Mouse (Mus musculus): ENCODE measurements around the gene Inpp5d. TPM values are rescaled to one million over a fixed set of nuclear protein-coding genes. Genes with fewer than 3 reads are reported as not detected.

Inpp5d gene
- total RNA-seq, 2 experiments from 2014 or later, result 16.9 to 22.2 TPM

GRCm38 (mm10) chr1:87704230-87704629 lies 84.1 kb downstream of the Inpp5d start:
- DNase-seq, result no peak

DNA sequence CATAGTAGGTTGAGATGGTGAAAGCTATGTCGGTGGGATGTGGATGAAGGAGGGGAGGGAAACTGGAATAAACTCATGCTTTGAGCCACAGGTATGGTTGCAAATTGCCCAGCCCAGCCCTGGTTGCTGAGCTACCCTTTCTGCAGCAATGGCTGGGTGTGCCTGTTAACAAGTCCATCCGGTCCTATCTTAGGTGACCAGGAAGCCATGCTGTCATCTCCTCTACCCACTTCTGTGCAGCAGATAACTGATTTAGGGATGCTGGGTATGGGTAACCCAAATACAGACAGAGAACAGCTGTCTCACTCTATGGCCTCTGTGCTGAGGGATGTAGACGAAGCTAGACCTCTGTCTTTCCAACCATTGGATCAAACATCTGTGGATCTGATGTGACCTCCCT lies 86.2 kb downstream of the Inpp5d start:
- no peak for DNase-seq

DNA sequence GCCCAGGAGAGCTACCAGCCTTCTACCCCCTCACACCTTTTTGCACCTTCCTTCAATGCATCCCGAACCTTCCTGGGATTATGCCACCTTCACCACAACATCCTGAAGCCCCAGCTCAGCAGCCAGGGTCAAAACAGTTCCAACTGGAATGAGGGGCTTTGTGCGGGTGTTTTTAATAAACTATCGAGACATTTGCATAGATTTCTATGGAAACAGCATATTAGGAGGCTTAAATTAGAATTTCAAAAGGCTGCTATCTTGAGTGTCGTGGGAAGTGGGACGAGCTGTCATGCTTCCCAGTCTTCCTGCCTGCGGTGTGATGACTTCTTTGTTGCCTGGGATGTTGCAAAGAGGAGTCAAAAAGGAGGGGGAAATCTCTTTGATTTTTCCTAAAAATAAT lies 88.9 kb downstream of the Inpp5d start:
- no peak for DNase-seq

GRCm38 (mm10) chr1:87709661-87710270 lies 89.7 kb downstream of the Inpp5d start:
- no peak for DNase-seq

DNA sequence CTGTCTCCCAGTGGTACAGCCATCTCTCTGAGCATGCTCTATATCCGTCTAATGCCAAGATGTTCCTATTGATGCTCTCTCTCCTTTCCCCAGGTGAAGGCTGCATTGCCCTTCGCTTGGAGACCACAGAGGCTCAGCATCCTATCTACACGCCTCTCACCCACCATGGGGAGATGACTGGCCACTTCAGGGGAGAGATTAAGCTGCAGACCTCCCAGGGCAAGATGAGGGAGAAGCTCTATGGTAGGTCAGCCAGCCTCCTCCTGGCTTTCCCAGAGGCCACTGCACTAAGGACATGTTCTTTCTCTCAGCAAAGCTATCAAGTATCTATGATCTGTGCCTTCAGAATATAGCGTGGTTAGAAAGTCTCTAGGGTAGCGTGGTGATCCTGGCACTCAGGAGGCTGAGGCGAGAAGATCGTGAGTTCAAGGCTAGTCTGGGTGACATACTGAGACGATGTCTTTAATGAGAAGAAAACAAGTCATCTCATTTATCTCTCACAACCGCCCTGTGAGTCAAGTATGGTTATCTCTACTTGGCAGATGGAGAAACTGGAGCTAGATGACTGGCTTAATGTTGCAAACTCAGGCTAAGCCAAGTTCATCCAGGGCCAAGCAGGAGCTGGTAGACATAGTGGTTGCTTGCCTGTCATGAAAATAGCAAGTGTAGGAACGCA lies 92.0 kb downstream of the Inpp5d start:
- DNase-seq, result no peak

DNA sequence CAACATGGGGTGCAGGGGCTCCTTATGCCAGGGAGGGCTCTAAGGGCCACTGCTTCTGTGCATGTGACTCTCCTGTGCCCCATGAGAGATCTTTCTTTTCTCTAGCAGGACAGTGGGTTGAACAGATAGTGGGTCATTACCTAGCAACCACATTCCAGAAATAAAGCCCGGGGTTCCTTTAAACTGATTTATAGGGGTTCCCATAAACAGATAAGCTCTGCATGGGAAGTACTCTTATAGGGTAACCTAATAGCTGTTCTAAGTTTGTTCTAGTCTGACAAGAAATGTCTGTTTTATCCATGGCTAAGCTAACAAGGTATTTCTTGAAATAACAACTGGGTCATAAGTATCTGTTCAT lies 92.5 kb downstream of the Inpp5d start:
- no peak for DNase-seq

DNA sequence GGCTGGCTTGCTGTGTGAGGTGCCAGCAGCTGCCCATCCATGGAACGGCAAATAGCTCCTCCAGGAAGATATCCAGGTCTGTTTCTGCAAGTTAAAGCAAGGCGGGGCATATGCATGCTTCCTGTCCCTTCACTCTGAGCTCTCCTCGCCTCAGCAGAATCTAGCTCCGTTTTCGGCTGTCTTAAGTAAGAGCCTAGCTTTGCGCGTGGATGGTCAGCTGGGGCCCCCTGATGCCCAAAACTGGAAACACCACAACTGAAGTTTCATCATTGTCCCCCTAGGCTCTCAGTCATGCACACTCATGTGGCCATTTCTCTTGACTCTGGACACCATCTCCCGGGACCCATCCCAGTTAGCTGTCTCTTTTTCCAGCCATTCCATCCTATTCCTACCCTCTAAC lies 101.3 kb downstream of the Inpp5d start:
- DNase-seq, result peak; percentile 51 to 56

GRCm38 (mm10) chr1:87722081-87722480 lies 102.0 kb downstream of the Inpp5d start:
- DNase-seq, result no peak

DNA sequence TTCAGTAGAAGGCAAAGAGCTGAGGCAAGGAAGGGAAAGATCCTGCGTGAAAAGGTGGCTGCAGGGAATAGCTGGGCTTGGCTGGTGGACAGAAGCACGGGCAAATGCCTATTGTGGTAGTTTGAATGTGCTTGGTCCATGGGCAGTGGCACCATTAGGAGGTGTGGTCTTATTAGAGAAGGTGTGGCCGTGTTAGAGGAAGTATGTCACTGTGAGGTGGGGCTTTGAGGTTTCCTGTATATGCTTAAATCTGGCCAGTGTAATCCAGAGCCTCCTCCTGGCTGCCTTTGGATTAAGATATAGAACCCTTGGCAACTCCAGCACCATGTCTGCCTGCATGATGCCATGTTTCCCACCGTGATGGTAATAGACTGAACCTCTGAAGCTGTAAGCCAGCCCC lies 103.2 kb downstream of the Inpp5d start:
- DNase-seq, result no peak

- no peak for DNase-seq
Observed at GRCm38 (mm10) chr1:87729070-87729469, 109.0 kb downstream of the Inpp5d start.

- DNase-seq, result no peak
Observed at GRCm38 (mm10) chr1:87729850-87730249, 109.7 kb downstream of the Inpp5d start.

DNA sequence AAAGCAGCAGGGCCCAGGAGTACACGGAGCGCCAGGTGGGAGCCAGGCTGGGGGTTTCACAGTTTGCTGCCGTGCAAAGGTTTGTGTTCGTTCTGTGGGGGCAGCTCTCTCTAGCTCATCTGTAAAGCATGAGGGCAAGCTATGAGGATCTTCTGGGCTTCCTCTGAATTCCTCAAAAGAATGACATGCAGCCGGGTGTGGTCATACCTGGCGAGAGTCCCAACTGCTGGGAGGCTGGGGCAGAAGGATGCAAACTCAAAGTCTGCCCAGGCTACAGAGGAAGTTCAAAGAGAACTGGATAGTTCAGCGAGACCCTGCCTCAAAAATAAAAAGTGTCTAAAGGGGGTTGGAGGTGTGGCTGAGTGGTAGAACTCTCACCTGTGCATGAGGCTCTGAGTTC lies 110.2 kb downstream of the Inpp5d start:
- DNase-seq, result no peak

DNA sequence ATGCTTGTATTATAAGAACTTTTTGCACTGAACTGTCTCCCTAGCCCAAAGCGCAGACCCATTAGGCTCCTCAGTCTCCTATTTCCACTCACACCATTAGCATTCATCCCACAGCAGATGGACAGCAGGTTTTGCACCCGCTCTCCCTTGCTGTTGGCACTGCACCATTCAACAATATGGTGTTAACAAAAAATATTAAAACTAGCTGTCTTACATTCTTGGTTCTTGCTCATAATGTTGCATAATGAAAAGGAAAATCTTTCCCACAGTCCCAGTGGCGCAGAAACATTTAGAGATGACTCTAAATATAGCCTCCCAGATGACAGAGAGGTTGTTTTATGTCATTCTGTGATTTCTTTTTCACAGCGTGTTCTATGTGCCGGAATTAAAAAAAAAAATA lies 113.1 kb downstream of the Inpp5d start:
- no peak for DNase-seq

DNA sequence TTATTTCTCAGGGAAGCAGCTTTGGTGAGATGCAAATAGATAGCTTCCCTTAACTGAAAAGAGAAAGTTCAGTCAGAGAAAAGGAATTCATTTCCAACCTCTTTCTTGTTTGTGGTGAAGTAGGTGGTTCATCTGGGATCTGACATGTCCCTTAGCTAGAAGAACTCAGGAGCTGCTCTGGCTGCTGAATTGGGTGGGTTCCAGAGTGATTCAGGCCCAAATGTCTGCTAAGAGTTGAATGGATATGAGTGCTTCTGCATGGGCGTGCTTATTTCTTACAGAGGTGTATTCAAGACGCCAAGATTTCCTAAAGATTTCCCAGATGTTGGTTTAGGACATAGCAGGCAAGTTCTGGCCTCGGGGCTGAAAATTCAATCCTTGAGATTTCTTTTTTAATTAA lies 114.0 kb downstream of the Inpp5d start:
- no peak for DNase-seq

GRCm38 (mm10) chr1:87740584-87741290 lies 120.6 kb downstream of the Inpp5d start:
- no peak for DNase-seq

DNA sequence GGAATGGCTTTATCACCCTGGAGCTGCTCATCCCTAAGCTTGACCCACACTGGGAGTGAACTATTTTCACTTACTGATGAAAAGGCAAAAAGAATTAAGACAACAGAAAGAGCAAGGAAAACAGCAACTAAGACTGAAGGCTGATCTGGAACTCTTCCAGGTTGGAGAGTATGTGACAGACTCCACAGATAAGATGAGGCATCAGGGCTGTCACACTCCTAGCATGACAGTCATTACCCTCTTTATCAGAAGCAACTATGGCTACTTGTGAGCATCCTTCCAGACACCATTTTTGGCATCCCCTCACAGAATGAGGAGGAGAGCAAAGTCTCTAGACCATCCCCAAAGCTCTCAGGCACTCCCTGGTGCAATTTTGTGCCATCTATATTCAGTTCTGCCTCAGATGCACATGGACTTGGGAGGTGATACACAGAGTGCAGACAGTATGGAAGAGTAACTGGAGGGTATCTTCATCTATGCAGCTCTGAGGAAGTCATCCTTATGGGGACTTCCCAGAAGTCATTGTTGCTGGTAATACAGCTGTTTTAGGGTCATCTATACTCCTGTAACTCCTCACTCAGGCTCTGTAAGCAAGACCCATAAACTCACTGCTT lies 129.4 kb downstream of the Inpp5d start:
- DNase-seq, result no peak

- DNase-seq, result peak; percentile 96 to 97
Observed at GRCm38 (mm10) chr1:87755641-87756470, 135.7 kb downstream of the Inpp5d start, which contains the start of gene Atg16l1. TSS of gene Atg16l1 (plus strand) at chr1:87755870.

- no peak for DNase-seq
Observed at GRCm38 (mm10) chr1:87763821-87764220, 143.7 kb downstream of the Inpp5d start.

GRCm38 (mm10) chr1:87765741-87766140 lies 145.6 kb downstream of the Inpp5d start:
- DNase-seq, result no peak

GRCm38 (mm10) chr1:87766233-87766632 lies 146.1 kb downstream of the Inpp5d start:
- peak in 1 of 2 experiments; percentile 22 for DNase-seq

DNA sequence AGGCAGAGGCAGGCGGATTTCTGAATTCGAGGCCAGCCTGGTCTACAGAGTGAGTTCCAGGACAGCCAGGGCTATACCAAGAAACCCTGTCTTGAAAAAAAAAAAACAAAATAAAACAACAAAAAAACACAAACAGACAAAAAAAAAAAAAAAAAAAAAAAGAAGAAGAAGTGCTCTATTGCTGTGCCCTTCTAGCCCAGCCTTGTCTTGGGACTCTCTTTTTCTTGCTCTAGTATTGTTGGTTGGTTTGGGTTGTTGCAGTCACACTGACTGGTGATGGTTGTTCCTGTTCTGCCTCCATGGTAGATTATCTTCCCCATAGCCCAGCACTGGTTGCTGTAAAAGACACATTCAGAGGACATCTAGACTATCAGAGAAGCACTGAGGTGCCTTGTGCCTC lies 149.2 kb downstream of the Inpp5d start:
- no peak for DNase-seq
